Mouse (Mus musculus): ENCODE data around the gene Mapt. TPM values are rescaled to one million over a fixed set of nuclear protein-coding genes. Genes with fewer than 3 reads are reported as not detected.

Mapt gene
- polyA plus RNA-seq, 1 experiment from 2014 or later, result 0.85 TPM

DNA sequence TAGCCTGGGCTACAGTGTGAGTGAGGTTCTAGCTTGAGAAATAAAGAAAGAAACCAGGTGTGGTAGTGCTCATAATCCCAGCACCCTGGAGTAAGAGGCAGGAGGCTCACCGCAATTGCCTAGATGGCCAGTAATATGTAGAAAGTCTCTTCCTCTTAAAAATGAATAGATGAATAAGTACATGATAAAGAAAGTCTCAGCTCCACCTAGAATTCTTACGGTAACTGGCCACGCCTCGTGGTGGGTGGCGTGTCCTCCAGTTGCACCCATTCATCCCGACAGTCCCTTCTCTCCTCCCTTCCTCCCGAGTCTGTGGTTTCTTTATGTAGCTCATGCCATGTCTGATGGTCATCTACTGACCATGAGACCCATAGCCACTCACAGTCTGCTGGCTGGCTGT is 74.5 kb downstream of the Mapt start:
- WGBS, result 85% methylated on average over 7 of the region's 7 CpGs
- H3K9me3 ChIP-seq (ENCODE audit: control insufficient read depth, low read length), result no peaks in the 10 kb centered on the region
- H3K4me1 ChIP-seq (ENCODE audit: control insufficient read depth in 2 of 2, insufficient read depth in 2 of 2, low read length in 2 of 2), result peaks cover 5 to 8% of the 10 kb centered on the region in 2 experiments; a peak in 3 of 4 replicates
- no peak for ATAC-seq (ENCODE audit: insufficient number of reproducible peaks, insufficient read depth, low FRiP score, low read depth)
- H3K4me3 ChIP-seq (ENCODE audit: control insufficient read depth in 1 of 2, insufficient read depth in 1 of 2, low read depth in 1 of 2, low read length in 2 of 2), result no peak overlapping the region
- no peaks in the 10 kb centered on the region for H3K36me3 ChIP-seq (ENCODE audit: control insufficient read depth, insufficient read depth, low read length)
- H3K27ac ChIP-seq (replicated peaks in 1 of 2; ENCODE audit: control insufficient read depth in 1 of 2, insufficient read depth in 1 of 2, low read depth in 2 of 2, low read length in 2 of 2), result no peak overlapping the region
- H3K9ac ChIP-seq (ENCODE audit: low read length), result no peak overlapping the region
- H3K4me2 ChIP-seq (ENCODE audit: low read length), result no peak overlapping the region
- peaks cover 20% of the 10 kb centered on the region for H3K27me3 ChIP-seq (ENCODE audit: control insufficient read depth, insufficient read depth, low read length)

DNA sequence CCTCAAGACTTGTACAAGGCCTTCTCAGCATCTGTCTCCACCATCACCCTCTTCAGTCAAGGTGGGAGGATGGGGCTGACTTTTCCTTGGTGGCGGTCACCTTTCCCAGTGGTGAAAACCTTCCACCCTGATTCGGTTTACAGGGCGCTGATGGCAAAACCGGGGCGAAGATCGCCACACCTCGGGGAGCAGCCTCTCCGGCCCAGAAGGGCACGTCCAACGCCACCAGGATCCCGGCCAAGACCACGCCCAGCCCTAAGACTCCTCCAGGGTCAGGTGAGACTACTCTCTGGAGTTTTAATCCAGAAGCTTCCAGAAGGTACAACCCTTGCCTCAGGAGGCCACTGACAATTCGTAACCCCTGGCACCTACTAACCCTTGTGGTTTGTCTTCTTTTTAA is 75.3 kb downstream of the Mapt start:
- H3K4me2 ChIP-seq (ENCODE audit: low read length), result no peak overlapping the region
- H3K36me3 ChIP-seq (ENCODE audit: control insufficient read depth, insufficient read depth, low read length), result no peaks in the 10 kb centered on the region
- peaks cover 27% of the 10 kb centered on the region for H3K27me3 ChIP-seq (ENCODE audit: control insufficient read depth, insufficient read depth, low read length)
- H3K9me3 ChIP-seq (ENCODE audit: control insufficient read depth, low read length), result no peaks in the 10 kb centered on the region
- no peak for ATAC-seq (ENCODE audit: insufficient number of reproducible peaks, insufficient read depth, low FRiP score, low read depth)
- WGBS, result 93% methylated on average over 13 of the region's 13 CpGs
- H3K4me3 ChIP-seq (ENCODE audit: control insufficient read depth in 1 of 2, insufficient read depth in 1 of 2, low read depth in 1 of 2, low read length in 2 of 2), result no peak overlapping the region
- H3K4me1 ChIP-seq (ENCODE audit: control insufficient read depth in 2 of 2, insufficient read depth in 2 of 2, low read length in 2 of 2), result peaks cover 0 to 8% of the 10 kb centered on the region in 2 experiments; a peak in 1 of 4 replicates
- H3K27ac ChIP-seq (replicated peaks in 1 of 2; ENCODE audit: control insufficient read depth in 1 of 2, insufficient read depth in 1 of 2, low read depth in 2 of 2, low read length in 2 of 2), result no peak overlapping the region
- H3K9ac ChIP-seq (ENCODE audit: low read length), result no peak overlapping the region

DNA sequence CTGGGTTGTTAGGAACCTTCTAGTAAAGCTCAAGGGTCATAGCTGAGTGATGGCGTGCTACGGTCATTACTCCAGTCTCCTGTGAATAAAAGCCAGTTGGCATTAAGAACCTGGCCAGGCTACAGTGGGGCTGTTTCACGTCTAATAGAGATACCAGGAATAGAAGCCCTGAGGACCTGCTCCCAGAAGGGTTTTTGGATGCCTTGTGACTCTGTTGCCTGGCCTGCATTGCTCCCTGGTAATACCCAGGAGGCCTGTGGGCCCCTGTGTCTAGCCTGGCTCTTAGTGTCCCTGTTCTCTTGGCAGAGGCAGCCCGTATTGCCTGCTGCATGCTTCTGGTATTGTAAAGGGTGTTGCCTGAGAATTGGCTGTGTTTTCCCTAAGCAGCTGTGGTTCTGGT is 75.9 kb downstream of the Mapt start:
- WGBS, result 69% methylated on average over 4 of the region's 4 CpGs
- peaks cover 0 to 8% of the 10 kb centered on the region in 2 experiments; a peak in 1 of 4 replicates for H3K4me1 ChIP-seq (ENCODE audit: control insufficient read depth in 2 of 2, insufficient read depth in 2 of 2, low read length in 2 of 2)
- peaks cover 27% of the 10 kb centered on the region for H3K27me3 ChIP-seq (ENCODE audit: control insufficient read depth, insufficient read depth, low read length)
- no peak overlapping the region for H3K4me3 ChIP-seq (ENCODE audit: control insufficient read depth in 1 of 2, insufficient read depth in 1 of 2, low read depth in 1 of 2, low read length in 2 of 2)
- H3K27ac ChIP-seq (replicated peaks in 1 of 2; ENCODE audit: control insufficient read depth in 1 of 2, insufficient read depth in 1 of 2, low read depth in 2 of 2, low read length in 2 of 2), result no peak overlapping the region
- no peak overlapping the region for H3K9ac ChIP-seq (ENCODE audit: low read length)
- H3K36me3 ChIP-seq (ENCODE audit: control insufficient read depth, insufficient read depth, low read length), result no peaks in the 10 kb centered on the region
- no peak for ATAC-seq (ENCODE audit: insufficient number of reproducible peaks, insufficient read depth, low FRiP score, low read depth)
- H3K9me3 ChIP-seq (ENCODE audit: control insufficient read depth, low read length), result no peaks in the 10 kb centered on the region
- H3K4me2 ChIP-seq (ENCODE audit: low read length), result no peak overlapping the region

DNA sequence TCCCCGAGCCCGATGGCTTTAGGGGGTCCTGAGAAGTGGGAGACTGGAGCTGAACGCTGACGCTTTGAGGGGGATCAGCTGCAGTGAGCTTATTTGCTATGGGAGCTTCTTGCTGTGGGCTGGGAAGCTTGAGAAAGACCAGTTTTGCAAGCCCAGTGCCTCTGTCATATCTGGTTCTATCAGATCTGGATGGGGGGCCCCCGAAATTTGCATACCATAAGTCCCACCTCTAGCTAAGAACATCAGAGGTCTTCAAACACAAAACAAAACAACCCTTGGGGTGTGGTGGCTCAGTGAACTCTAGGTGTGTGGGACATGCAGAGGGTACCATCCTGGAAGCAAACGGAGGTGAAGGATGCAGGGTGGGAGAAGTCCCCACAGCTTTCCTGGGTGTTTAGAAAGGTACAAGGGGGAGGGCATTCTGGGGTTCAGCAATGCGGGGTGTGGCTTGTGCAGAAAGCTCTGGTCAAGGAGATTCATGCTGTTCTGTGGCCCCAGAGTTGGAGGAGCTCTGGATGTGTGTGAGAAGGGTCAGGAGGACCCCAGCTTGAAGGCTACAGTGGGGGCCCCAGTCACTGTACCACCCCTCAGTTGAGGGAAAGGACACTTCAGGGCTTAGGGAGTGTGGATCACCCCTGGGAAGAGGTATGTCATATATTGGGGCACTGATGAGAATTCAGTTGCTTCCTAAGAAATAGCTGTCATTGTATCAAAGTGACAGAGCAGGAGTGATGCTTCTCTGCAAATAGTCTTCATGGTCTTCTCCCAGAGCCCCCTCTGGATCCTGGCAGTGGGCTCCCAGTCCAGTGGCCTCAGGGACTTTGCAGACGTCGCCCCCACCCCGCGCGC is 78.4 kb downstream of the Mapt start:
- ATAC-seq (ENCODE audit: insufficient number of reproducible peaks, insufficient read depth, low FRiP score, low read depth), result no peak

DNA sequence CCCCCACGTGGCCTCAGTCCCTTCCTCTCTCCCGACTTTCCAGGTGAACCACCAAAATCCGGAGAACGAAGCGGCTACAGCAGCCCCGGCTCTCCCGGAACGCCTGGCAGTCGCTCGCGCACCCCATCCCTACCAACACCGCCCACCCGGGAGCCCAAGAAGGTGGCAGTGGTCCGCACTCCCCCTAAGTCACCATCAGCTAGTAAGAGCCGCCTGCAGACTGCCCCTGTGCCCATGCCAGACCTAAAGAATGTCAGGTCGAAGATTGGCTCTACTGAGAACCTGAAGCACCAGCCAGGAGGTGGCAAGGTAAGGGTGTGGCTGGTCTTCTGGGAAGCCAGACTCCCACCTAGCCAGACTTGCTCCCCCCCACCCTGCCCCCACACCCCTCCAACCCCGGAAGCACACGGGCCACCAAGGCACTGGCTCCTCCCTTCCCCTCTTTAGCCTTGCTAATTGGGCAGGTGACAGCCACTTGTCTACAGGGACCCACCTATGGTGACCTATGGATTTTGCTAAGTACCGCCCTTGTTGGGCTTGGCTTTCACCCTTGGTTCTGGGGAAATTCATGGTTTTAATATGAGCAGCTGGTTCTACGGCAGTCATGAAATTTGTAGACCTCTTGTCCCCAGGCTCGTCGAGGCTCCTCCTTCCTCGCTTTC is 79.2 kb downstream of the Mapt start:
- H3K36me3 ChIP-seq (ENCODE audit: control insufficient read depth, insufficient read depth, low read length), result no peaks in the 10 kb centered on the region
- H3K9ac ChIP-seq (ENCODE audit: low read length), result no peak overlapping the region
- no peak overlapping the region for H3K27ac ChIP-seq (replicated peaks in 1 of 2; ENCODE audit: control insufficient read depth in 1 of 2, insufficient read depth in 1 of 2, low read depth in 2 of 2, low read length in 2 of 2)
- H3K4me3 ChIP-seq (ENCODE audit: control insufficient read depth in 1 of 2, insufficient read depth in 1 of 2, low read depth in 1 of 2, low read length in 2 of 2), result no peak overlapping the region
- peak; percentile 15; the same call in 1 of the 2 replicates for ATAC-seq (ENCODE audit: insufficient number of reproducible peaks, insufficient read depth, low FRiP score, low read depth)
- peak overlapping the region; percentile 40; the same call in 1 of the 2 replicates for H3K4me2 ChIP-seq (ENCODE audit: low read length)
- H3K4me1 ChIP-seq (ENCODE audit: control insufficient read depth in 2 of 2, insufficient read depth in 2 of 2, low read length in 2 of 2), result peaks cover 0 to 5% of the 10 kb centered on the region in 2 experiments; a peak in 1 of 4 replicates
- peaks cover 27% of the 10 kb centered on the region for H3K27me3 ChIP-seq (ENCODE audit: control insufficient read depth, insufficient read depth, low read length)
- 10% methylated on average over 23 of the region's 23 CpGs for WGBS
- H3K9me3 ChIP-seq (ENCODE audit: control insufficient read depth, low read length), result no peaks in the 10 kb centered on the region

More for the DNA sequence above, 78.4 kb downstream of the Mapt start:
- 27% methylated on average over 12 of the region's 12 CpGs for WGBS
- no peaks in the 10 kb centered on the region for H3K9me3 ChIP-seq (ENCODE audit: control insufficient read depth, low read length)
- H3K4me2 ChIP-seq (ENCODE audit: low read length), result peak overlapping the region; percentile 40; the same call in 1 of the 2 replicates
- peaks cover 27% of the 10 kb centered on the region for H3K27me3 ChIP-seq (ENCODE audit: control insufficient read depth, insufficient read depth, low read length)
- no peaks in the 10 kb centered on the region for H3K36me3 ChIP-seq (ENCODE audit: control insufficient read depth, insufficient read depth, low read length)
- H3K4me1 ChIP-seq (ENCODE audit: control insufficient read depth in 2 of 2, insufficient read depth in 2 of 2, low read length in 2 of 2), result peaks cover 0 to 5% of the 10 kb centered on the region in 2 experiments; a peak in 1 of 4 replicates
- no peak overlapping the region for H3K27ac ChIP-seq (replicated peaks in 1 of 2; ENCODE audit: control insufficient read depth in 1 of 2, insufficient read depth in 1 of 2, low read depth in 2 of 2, low read length in 2 of 2)
- no peak overlapping the region for H3K4me3 ChIP-seq (ENCODE audit: control insufficient read depth in 1 of 2, insufficient read depth in 1 of 2, low read depth in 1 of 2, low read length in 2 of 2)
- H3K9ac ChIP-seq (ENCODE audit: low read length), result no peak overlapping the region

DNA sequence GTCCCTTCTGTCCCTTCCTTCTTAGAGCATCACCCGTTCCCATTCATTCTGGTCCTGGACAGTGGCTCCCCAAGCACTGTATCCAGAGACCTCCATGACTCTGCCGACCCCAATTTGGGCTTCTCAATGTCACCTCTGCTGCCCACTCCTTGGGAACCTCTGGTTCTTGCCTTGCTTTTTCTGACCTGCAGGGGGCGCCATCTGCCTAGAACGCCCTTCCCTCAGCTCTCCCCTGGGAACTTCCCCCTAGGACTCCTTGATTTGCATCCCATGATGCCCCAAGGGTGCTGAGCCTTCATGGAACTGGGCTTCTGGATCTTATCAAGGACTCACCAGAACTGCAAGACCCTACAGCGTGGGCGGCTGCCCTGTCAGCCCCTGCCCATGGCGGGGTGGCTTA is 80.5 kb downstream of the Mapt start:
- Histone ChIP-seq H3K27ac (replicated peaks in 1 of 2; ENCODE audit: control insufficient read depth in 1 of 2, insufficient read depth in 1 of 2, low read depth in 2 of 2, low read length in 2 of 2) (no peak overlapping the region), H3K4me3 (ENCODE audit: control insufficient read depth in 1 of 2, insufficient read depth in 1 of 2, low read depth in 1 of 2, low read length in 2 of 2) (no peak overlapping the region), H3K9me3 (ENCODE audit: control insufficient read depth, low read length) (no peaks in the 10 kb centered on the region), H3K4me2 (ENCODE audit: low read length) (no peak overlapping the region), H3K9ac (ENCODE audit: low read length) (no peak overlapping the region), H3K36me3 (ENCODE audit: control insufficient read depth, insufficient read depth, low read length) (no peaks in the 10 kb centered on the region), H3K27me3 (ENCODE audit: control insufficient read depth, insufficient read depth, low read length) (peaks cover 27% of the 10 kb centered on the region), H3K4me1 (ENCODE audit: control insufficient read depth in 2 of 2, insufficient read depth in 2 of 2, low read length in 2 of 2) (peaks cover 0 to 5% of the 10 kb centered on the region in 2 experiments; a peak in 1 of 4 replicates)
- ATAC-seq (ENCODE audit: insufficient number of reproducible peaks, insufficient read depth, low FRiP score, low read depth), result no peak
- 62% methylated on average over 7 of the region's 7 CpGs for WGBS

DNA sequence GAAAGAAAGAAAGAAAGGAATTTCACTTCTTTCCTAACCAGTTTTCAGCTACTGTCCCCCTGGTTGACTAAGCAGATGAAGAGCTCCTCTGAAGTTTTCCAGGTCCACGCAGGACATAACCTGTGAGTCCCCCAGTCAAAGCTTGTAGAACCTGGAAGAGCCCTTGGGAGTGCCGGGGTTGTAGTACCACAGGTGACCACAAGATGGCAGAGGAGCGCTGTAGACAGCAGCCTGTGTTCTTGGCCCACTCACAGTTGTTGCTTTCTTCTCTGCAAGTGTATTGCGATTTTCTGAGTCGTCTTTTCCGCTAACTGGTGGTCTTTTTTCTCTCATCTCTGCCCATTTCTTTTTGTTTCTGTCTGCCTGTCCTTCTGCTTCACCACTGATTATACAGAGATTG is 84.5 kb downstream of the Mapt start:
- Histone ChIP-seq H3K9me3 (ENCODE audit: control insufficient read depth, low read length) (no peaks in the 10 kb centered on the region), H3K27ac (replicated peaks in 1 of 2; ENCODE audit: control insufficient read depth in 1 of 2, insufficient read depth in 1 of 2, low read depth in 2 of 2, low read length in 2 of 2) (no peak overlapping the region), H3K4me2 (ENCODE audit: low read length) (no peak overlapping the region), H3K9ac (ENCODE audit: low read length) (no peak overlapping the region), H3K27me3 (ENCODE audit: control insufficient read depth, insufficient read depth, low read length) (peaks cover 7% of the 10 kb centered on the region), H3K36me3 (ENCODE audit: control insufficient read depth, insufficient read depth, low read length) (no peaks in the 10 kb centered on the region), H3K4me1 (ENCODE audit: control insufficient read depth in 2 of 2, insufficient read depth in 2 of 2, low read length in 2 of 2) (peaks cover 0 to 5% of the 10 kb centered on the region in 2 experiments; a peak in 1 of 4 replicates), H3K4me3 (ENCODE audit: control insufficient read depth in 1 of 2, insufficient read depth in 1 of 2, low read depth in 1 of 2, low read length in 2 of 2) (no peak overlapping the region)
- WGBS, result 2% methylated on average over 6 of the region's 6 CpGs
- ATAC-seq (ENCODE audit: insufficient number of reproducible peaks, insufficient read depth, low FRiP score, low read depth), result no peak

All from heart, embryonic 14.5 days (tissue).